Mouse (Mus musculus): ENCODE data around the gene Adam4. TPM values are rescaled to one million over a fixed set of nuclear protein-coding genes. Genes with fewer than 3 reads are reported as not detected.
"Not testable (repeated sequence)": the region's sequence is repeated elsewhere in the genome, so short reads cannot be mapped to it uniquely, and the experiment has no call there.

The Adam4 gene
- 0.22 and 0.39 TPM in 2 replicates for polyA plus RNA-seq (2014; fragmentation: Nextera tagmentation; extraction: Ambion mirVana)

DNA sequence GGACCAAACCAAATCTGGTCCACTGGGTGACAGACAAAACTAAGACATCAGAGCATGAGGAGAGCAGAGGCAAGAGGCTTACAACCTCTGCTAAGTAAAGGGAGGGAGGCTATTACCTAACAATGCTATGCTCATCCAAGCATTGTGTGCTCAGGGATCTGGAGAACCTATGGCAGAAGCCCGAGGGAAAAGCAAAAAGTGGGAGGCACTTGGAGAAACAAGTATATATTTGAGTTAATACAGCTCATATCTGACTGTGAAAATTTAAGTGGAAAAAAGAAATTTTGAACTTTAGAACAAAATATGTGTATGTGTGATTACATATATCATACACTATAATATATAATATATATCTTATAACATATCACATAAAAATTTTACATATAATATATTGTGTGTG is at the start of gene Adam4:
Gene Adam4, minus strand, starts transcription at position 101 of the 400 bp plus-strand sequence.
- WGBS = 91% methylated on average over 1 of the region's 1 CpGs
- H3K4me2 ChIP-seq (ENCODE audit: low read length) = no peak within 1 kb of the TSS

DNA sequence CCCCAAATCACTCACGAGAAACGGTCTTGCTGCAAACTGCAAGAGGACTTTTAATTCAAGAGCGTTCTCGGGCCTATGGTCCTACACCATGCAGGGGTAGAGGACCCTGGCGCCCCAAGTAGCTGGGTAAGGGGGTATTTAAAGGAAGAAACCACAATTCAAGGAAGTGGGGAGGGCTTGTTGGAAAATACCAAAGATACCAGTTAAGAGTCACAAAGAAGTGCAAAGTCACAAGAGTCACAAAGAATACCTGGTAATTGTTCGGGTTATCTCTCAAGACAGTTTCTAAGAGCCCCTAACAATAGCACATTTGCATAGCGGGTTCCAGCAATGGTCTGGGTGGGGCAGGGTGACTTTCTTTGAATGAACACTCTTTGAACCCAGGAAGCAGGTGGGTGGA is 37.3 kb upstream of the Adam4 start:
- not testable (repeated sequence) for H3K27me3 ChIP-seq (replicated peaks; ENCODE audit: control insufficient read depth, insufficient read depth, low read length); H3K9me3 ChIP-seq (replicated peaks; ENCODE audit: control insufficient read depth, low read length); ATAC-seq; H3K4me1 ChIP-seq (ENCODE audit: control insufficient read depth, insufficient read depth, low read length); H3K9ac ChIP-seq (ENCODE audit: low read length); H3K4me3 ChIP-seq (ENCODE audit: low read depth, low read length); DNase-seq (ENCODE audit: low spot score); H3K27ac ChIP-seq (ENCODE audit: low read depth, low read length); H3K4me2 ChIP-seq (ENCODE audit: low read length); H3K36me3 ChIP-seq (ENCODE audit: control insufficient read depth, insufficient read depth, low read length)
- 94% methylated on average over 7 of the region's 7 CpGs for WGBS

More for the DNA sequence above, at the start of gene Adam4:
- ATAC-seq = no peak
- no peaks in the 10 kb centered on the region; the same call in 1 of the 2 replicates for H3K9me3 ChIP-seq (replicated peaks; ENCODE audit: control insufficient read depth, low read length)
- no peaks in the 10 kb centered on the region for H3K4me1 ChIP-seq (ENCODE audit: control insufficient read depth, insufficient read depth, low read length)
- DNase-seq (ENCODE audit: low spot score) = no peak
- no peak within 1 kb of the TSS for H3K9ac ChIP-seq (ENCODE audit: low read length)
- no peaks in the 10 kb centered on the region for H3K27me3 ChIP-seq (replicated peaks; ENCODE audit: control insufficient read depth, insufficient read depth, low read length)
- no peak within 1 kb of the TSS for H3K4me3 ChIP-seq (ENCODE audit: low read depth, low read length)
- H3K27ac ChIP-seq (ENCODE audit: low read depth, low read length) = no peak within 1 kb of the TSS
- H3K36me3 ChIP-seq (ENCODE audit: control insufficient read depth, insufficient read depth, low read length) = no peaks in the 10 kb centered on the region

DNA sequence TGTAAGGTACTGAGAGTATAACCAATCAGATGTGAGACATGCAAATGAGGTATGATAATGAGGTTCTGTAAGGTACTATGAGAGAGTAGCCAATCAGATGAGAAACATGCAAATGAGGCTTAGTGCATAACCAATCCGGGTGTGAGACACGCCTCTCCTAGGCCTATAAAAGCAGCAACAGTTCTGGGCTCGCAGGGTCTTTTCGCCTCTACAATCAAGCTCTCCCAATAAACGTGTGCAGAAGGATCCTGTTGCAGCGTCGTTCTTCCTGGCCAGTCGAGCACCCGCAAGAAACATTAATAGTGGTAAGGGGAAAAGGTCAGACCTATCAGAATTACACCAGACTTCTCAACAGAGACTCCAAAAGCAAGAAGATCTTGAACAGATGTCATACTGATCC is 17.2 kb upstream of the Adam4 start:
- not testable (repeated sequence) for DNase-seq (ENCODE audit: low spot score); H3K36me3 ChIP-seq (ENCODE audit: control insufficient read depth, insufficient read depth, low read length); ATAC-seq; H3K4me1 ChIP-seq (ENCODE audit: control insufficient read depth, insufficient read depth, low read length); H3K27ac ChIP-seq (ENCODE audit: low read depth, low read length); H3K9ac ChIP-seq (ENCODE audit: low read length); H3K4me3 ChIP-seq (ENCODE audit: low read depth, low read length); H3K4me2 ChIP-seq (ENCODE audit: low read length); H3K9me3 ChIP-seq (replicated peaks; ENCODE audit: control insufficient read depth, low read length); H3K27me3 ChIP-seq (replicated peaks; ENCODE audit: control insufficient read depth, insufficient read depth, low read length)
- 94% methylated on average over 9 of the region's 9 CpGs for WGBS

DNA sequence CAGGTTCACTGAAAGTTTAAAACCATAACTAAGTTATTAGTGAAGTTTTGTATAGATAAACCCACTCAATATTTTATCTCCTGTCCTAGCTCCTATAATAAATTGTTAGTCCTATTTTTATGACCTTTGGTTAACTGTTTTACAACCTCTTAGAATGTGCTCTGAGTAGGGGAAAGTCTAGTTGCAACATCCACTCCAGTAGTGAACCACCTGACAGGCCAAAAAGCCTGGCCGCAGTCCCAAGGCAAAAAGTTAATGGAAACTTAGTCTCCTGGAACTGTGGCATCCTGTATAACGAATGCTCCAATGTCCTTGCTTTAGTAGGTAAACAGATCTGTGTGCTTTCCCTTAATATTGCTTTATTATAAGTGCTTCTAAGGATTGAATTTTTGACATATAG is 13.0 kb upstream of the Adam4 start:
- not testable (repeated sequence) for ATAC-seq; H3K4me2 ChIP-seq (ENCODE audit: low read length)
- whole genome bisulfite sequencing = 97% methylated on average over 2 of the region's 2 CpGs

DNA sequence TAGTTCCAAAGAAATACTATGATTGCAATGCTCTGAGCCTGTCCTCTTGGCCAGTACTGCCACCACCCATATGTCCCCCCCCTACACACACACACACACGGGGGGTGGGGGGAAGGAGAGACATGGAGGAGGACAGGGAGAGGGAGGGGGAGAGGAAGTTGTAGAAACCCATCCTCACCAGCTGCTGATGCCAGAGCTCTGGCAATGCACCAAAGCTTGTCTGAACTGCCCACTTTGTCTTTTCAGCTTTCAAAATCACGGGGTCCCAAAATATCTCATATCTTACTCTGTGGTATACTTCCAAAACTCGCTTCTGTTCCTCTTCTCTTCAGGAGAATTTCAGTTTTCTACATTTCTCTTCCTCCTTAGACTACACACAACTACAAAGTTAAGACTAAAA is 8.5 kb downstream of the Adam4 start:
- 93% methylated on average over 2 of the region's 3 CpGs for WGBS
- no peak for DNase-seq (ENCODE audit: low spot score)
- H3K9ac ChIP-seq (ENCODE audit: low read length) = no peak overlapping the region
- H3K36me3 ChIP-seq (ENCODE audit: control insufficient read depth, insufficient read depth, low read length) = no peaks in the 10 kb centered on the region
- no peaks in the 10 kb centered on the region for H3K4me1 ChIP-seq (ENCODE audit: control insufficient read depth, insufficient read depth, low read length)
- H3K4me2 ChIP-seq (ENCODE audit: low read length) = no peak overlapping the region
- H3K9me3 ChIP-seq (replicated peaks; ENCODE audit: control insufficient read depth, low read length) = no peaks in the 10 kb centered on the region
- H3K27me3 ChIP-seq (replicated peaks; ENCODE audit: control insufficient read depth, insufficient read depth, low read length) = no peaks in the 10 kb centered on the region
- no peak overlapping the region for H3K27ac ChIP-seq (ENCODE audit: low read depth, low read length)
- no peak for ATAC-seq
- H3K4me3 ChIP-seq (ENCODE audit: low read depth, low read length) = no peak overlapping the region

More for the DNA sequence above, 13.0 kb upstream of the Adam4 start:
- not testable (repeated sequence) for H3K9ac ChIP-seq (ENCODE audit: low read length); H3K4me3 ChIP-seq (ENCODE audit: low read depth, low read length); H3K36me3 ChIP-seq (ENCODE audit: control insufficient read depth, insufficient read depth, low read length); H3K27me3 ChIP-seq (replicated peaks; ENCODE audit: control insufficient read depth, insufficient read depth, low read length); H3K4me1 ChIP-seq (ENCODE audit: control insufficient read depth, insufficient read depth, low read length); H3K27ac ChIP-seq (ENCODE audit: low read depth, low read length); DNase-seq (ENCODE audit: low spot score); H3K9me3 ChIP-seq (replicated peaks; ENCODE audit: control insufficient read depth, low read length)

DNA sequence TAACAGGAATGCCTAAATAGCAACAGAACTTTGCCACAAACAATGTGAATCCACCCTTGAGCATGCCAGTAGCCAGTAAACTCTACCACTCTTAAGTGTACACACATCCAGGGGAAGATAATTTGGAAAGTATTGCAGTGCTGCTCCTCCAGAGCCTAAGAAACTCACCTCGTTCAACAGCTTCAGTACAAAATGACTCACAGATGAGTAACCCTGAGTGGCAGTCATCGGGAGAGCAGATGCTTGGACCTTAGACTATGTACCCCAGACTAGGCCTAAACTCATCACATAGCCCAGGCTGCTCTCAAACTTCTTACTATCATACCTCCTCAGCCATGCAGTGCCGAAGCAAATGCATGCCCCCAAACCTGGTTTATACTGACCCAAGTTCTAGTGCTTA is 12.8 kb downstream of the Adam4 start:
- H3K27ac ChIP-seq (ENCODE audit: low read depth, low read length) = no peak overlapping the region

DNA sequence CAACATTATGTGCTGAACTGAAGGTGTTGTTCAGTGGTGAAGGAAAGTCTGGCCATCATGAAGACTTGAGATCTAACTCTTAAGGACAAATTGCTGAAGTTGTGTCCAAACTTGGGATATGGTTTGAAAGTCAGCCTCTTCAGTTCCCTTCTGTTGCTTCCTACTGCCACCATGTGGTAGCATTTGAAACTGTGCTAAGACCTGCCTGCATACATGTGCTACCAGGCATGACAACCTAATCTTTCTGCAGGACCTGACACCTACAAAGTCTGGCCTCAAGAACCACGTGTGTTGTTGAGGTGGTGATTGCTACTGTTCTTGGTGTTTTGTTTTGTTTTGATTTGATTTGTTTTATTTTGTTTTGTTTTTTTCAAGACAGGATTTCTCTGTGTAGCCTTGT is 19.6 kb downstream of the Adam4 start:
- Histone ChIP-seq H3K27ac (ENCODE audit: low read depth, low read length) (no peak overlapping the region), H3K4me2 (ENCODE audit: low read length) (no peak overlapping the region), H3K9ac (ENCODE audit: low read length) (no peak overlapping the region), H3K4me3 (ENCODE audit: low read depth, low read length) (no peak overlapping the region), H3K4me1 (ENCODE audit: control insufficient read depth, insufficient read depth, low read length) (no peaks in the 10 kb centered on the region), H3K36me3 (ENCODE audit: control insufficient read depth, insufficient read depth, low read length) (no peaks in the 10 kb centered on the region), H3K9me3 (replicated peaks; ENCODE audit: control insufficient read depth, low read length) (no peaks in the 10 kb centered on the region), H3K27me3 (replicated peaks; ENCODE audit: control insufficient read depth, insufficient read depth, low read length) (no peaks in the 10 kb centered on the region)
- peak; percentile 82 for DNase-seq (ENCODE audit: low spot score)
- WGBS = 23% methylated on average over 1 of the region's 1 CpGs
- peak; percentile 42; the same call in 1 of the 2 replicates for ATAC-seq

More for the DNA sequence above, 12.8 kb downstream of the Adam4 start:
- Histone ChIP-seq H3K27me3 (replicated peaks; ENCODE audit: control insufficient read depth, insufficient read depth, low read length) (no peaks in the 10 kb centered on the region), H3K4me3 (ENCODE audit: low read depth, low read length) (no peak overlapping the region), H3K9ac (ENCODE audit: low read length) (no peak overlapping the region), H3K4me1 (ENCODE audit: control insufficient read depth, insufficient read depth, low read length) (no peaks in the 10 kb centered on the region), H3K4me2 (ENCODE audit: low read length) (no peak overlapping the region), H3K9me3 (replicated peaks; ENCODE audit: control insufficient read depth, low read length) (no peaks in the 10 kb centered on the region), H3K36me3 (ENCODE audit: control insufficient read depth, insufficient read depth, low read length) (no peaks in the 10 kb centered on the region)
- DNase-seq (ENCODE audit: low spot score) = no peak
- WGBS = 88% methylated on average over 3 of the region's 3 CpGs
- no peak for ATAC-seq

DNA sequence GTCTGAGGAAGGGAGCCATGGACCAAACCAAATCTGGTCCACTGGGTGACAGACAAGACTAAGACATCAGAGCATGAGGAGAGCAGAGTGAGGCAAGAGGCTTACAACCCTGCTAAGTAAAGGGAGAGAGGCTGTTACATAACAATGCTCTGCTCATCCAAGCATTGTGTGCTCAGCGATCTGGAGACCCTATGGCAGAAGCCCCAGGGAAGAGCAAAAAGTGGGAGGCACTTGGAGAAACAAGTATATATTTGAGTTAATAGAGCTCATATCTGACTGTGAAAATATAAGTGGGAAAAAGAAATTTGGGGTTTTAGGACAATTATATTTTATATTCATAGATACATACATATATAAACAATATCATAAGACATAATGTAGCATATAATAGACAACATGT is 42.4 kb downstream of the Adam4 start, which contains the start of gene Gm4787:
Gene Gm4787, minus strand, starts transcription at position 101 of the 400 bp plus-strand sequence.
- not testable (repeated sequence) for H3K9ac ChIP-seq (ENCODE audit: low read length); H3K36me3 ChIP-seq (ENCODE audit: control insufficient read depth, insufficient read depth, low read length); H3K4me3 ChIP-seq (ENCODE audit: low read depth, low read length); ATAC-seq; H3K27ac ChIP-seq (ENCODE audit: low read depth, low read length); H3K4me1 ChIP-seq (ENCODE audit: control insufficient read depth, insufficient read depth, low read length); H3K9me3 ChIP-seq (replicated peaks; ENCODE audit: control insufficient read depth, low read length); H3K27me3 ChIP-seq (replicated peaks; ENCODE audit: control insufficient read depth, insufficient read depth, low read length); H3K4me2 ChIP-seq (ENCODE audit: low read length); DNase-seq (ENCODE audit: low spot score)
- WGBS = 77% methylated on average over 1 of the region's 1 CpGs

All from forebrain, embryonic 14.5 days (tissue).